Comparison of ENCODE assay signal across 9 mouse cellular contexts in genomic region chr3:57651865-57652259, GRCm38 (mm10). TPM values are rescaled to one million over a fixed set of nuclear protein-coding genes. Genes with fewer than 3 reads are reported as not detected.
DNase-seq lines count a peak whose midpoint lies in the region; ATAC-seq and TF ChIP-seq lines count a peak whose summit lies in the region.
"Had no signal": no experiment of that assay in that cellular context is flagged by ENCODE, and none has a peak within 500 bp of the region (broad histone marks: within the 10 kb centered on the region; RNA-seq: fewer than 3 reads in every experiment).

No protein-coding gene starts in this region.

- H3K36me3 ChIP-seq in kidney, embryonic 15.5 days, result peaks cover 7% of the 10 kb centered on the region; the same call in 1 of the 2 replicates
- peaks cover 21% of the 10 kb centered on the region for H3K36me3 ChIP-seq in embryonic facial prominence, embryonic 10.5 days (replicated peaks)
- peaks cover 14% of the 10 kb centered on the region for H3K36me3 ChIP-seq in intestine, embryonic 14.5 days (ENCODE audit: control insufficient read depth, insufficient read depth, low read length)
- no peaks in the 10 kb centered on the region for H3K36me3 ChIP-seq in midbrain, postnatal 0 days (ENCODE audit: insufficient read depth, low read length)

- peak overlapping the region; percentile 77 for H3K4me2 ChIP-seq in kidney, embryonic 15.5 days
- peak overlapping the region; percentile 77 for H3K4me2 ChIP-seq in intestine, embryonic 14.5 days (ENCODE audit: low read length)
- H3K4me2 ChIP-seq in midbrain, postnatal 0 days (ENCODE audit: low read depth, low read length, poor library complexity, severe bottlenecking), result peak overlapping the region; percentile 66

- peak; percentile 16; the same call in 1 of the 2 replicates for ATAC-seq in kidney, embryonic 15.5 days (replicated peaks; ENCODE audit: low FRiP score)
- ATAC-seq in intestine, embryonic 14.5 days (replicated peaks; ENCODE audit: low FRiP score, low TSS enrichment, low read depth), result peak; percentile 34; the same call in 1 of the 2 replicates
- ATAC-seq in midbrain, postnatal 0 days (ENCODE audit: low FRiP score), result peak; percentile 43
- ATAC-seq in cerebellum, adult (ENCODE audit: insufficient number of reproducible peaks, low FRiP score, low TSS enrichment), result no peak

- peak overlapping the region; percentile 67; the same call in 1 of the 2 replicates for H3K9ac ChIP-seq in kidney, embryonic 15.5 days
- peak overlapping the region; percentile 86 for H3K9ac ChIP-seq in intestine, embryonic 14.5 days (ENCODE audit: low read length)
- peak overlapping the region; percentile 68 for H3K9ac ChIP-seq in midbrain, postnatal 0 days (replicated peaks; ENCODE audit: low read length, poor library complexity, severe bottlenecking)

- no peak for TF ChIP-seq CTCF in midbrain, postnatal 0 days (IDR thresholded peaks at IDR 0.05)

- peak overlapping the region; percentile 92 for H3K27ac ChIP-seq in kidney, embryonic 15.5 days
- H3K27ac ChIP-seq in embryonic facial prominence, embryonic 10.5 days (replicated peaks), result peak overlapping the region; percentile 96
- no peak overlapping the region for H3K27ac ChIP-seq in intestine, embryonic 14.5 days (ENCODE audit: low read depth)
- H3K27ac ChIP-seq in midbrain, postnatal 0 days (ENCODE audit: low read depth, low read length), result peak overlapping the region; percentile 62; the same call in 1 of the 2 replicates

- H3K4me1 ChIP-seq in kidney, embryonic 15.5 days, result peaks cover 3% of the 10 kb centered on the region; the same call in 1 of the 2 replicates
- H3K4me1 ChIP-seq in embryonic facial prominence, embryonic 10.5 days, result peaks cover 7% of the 10 kb centered on the region
- H3K4me1 ChIP-seq in intestine, embryonic 14.5 days (replicated peaks; ENCODE audit: control insufficient read depth, insufficient read depth, low read length), result peaks cover 4% of the 10 kb centered on the region; the same call in 1 of the 2 replicates
- H3K4me1 ChIP-seq in midbrain, postnatal 0 days (ENCODE audit: insufficient read depth, low read length), result no peaks in the 10 kb centered on the region

- peak overlapping the region; percentile 79 for H3K4me3 ChIP-seq in kidney, embryonic 15.5 days (replicated peaks)
- H3K4me3 ChIP-seq in embryonic facial prominence, embryonic 10.5 days, result peak overlapping the region; percentile 90
- H3K4me3 ChIP-seq in intestine, embryonic 14.5 days (ENCODE audit: low read depth, low read length), result peak overlapping the region; percentile 69
- H3K4me3 ChIP-seq in midbrain, postnatal 0 days (ENCODE audit: low read depth, low read length), result peak overlapping the region; percentile 74

- WGBS in kidney, embryonic 15.5 days, result 80% methylated on average over 3 of the region's 3 CpGs
- 68% methylated on average over 3 of the region's 3 CpGs for WGBS in embryonic facial prominence, embryonic 10.5 days
- WGBS in intestine, embryonic 14.5 days, result 68% methylated on average over 3 of the region's 3 CpGs
- 66% methylated on average over 3 of the region's 3 CpGs for WGBS in midbrain, postnatal 0 days

- DNase-seq in kidney, adult 9 months, result no peak
- DNase-seq in embryonic facial prominence, embryonic 10.5 days (ENCODE audit: low spot score), result no peak
- DNase-seq in intestine, embryonic 14.5 days (ENCODE audit: low spot score), result no peak
- DNase-seq in midbrain, postnatal 0 days (ENCODE audit: low spot score), result no peak
- no peak for DNase-seq in adrenal gland, postnatal 36 days
- DNase-seq in yolk sac, embryonic 10.5 days (ENCODE audit: low spot score), result no peak

- H3K27me3 ChIP-seq in kidney, embryonic 15.5 days, result no peaks in the 10 kb centered on the region
- H3K27me3 ChIP-seq in embryonic facial prominence, embryonic 10.5 days (replicated peaks; ENCODE audit: low read depth, poor library complexity, severe bottlenecking), result no peaks in the 10 kb centered on the region
- H3K27me3 ChIP-seq in intestine, embryonic 14.5 days (replicated peaks; ENCODE audit: control insufficient read depth, insufficient read depth, low read length), result no peaks in the 10 kb centered on the region
- no peaks in the 10 kb centered on the region for H3K27me3 ChIP-seq in midbrain, postnatal 0 days (ENCODE audit: insufficient read depth, low read length)

- H3K9me3 ChIP-seq in kidney, embryonic 15.5 days (replicated peaks), result no peaks in the 10 kb centered on the region
- no peaks in the 10 kb centered on the region for H3K9me3 ChIP-seq in embryonic facial prominence, embryonic 10.5 days
- no peaks in the 10 kb centered on the region for H3K9me3 ChIP-seq in intestine, embryonic 14.5 days (ENCODE audit: control insufficient read depth, low read length)
- no peaks in the 10 kb centered on the region for H3K9me3 ChIP-seq in midbrain, postnatal 0 days (ENCODE audit: low read length)

RNA-seq across cellular contexts. Expression of gene Commd2, which starts 0.3 kb away (rescaled TPM):
- polyA plus RNA-seq in kidney, embryonic 15.5 days (2015; fragmentation: Nextera tagmentation; extraction: Ambion mirVana), result 71.1 and 72.0 TPM in 2 replicates
- 96.5 and 99.4 TPM in 2 replicates for polyA plus RNA-seq in embryonic facial prominence, embryonic 10.5 days (2016; fragmentation: Nextera tagmentation; extraction: Ambion mirVana)
- polyA plus RNA-seq in intestine, embryonic 14.5 days (2014; fragmentation: Nextera tagmentation; extraction: Ambion mirVana), result 86.8 and 95.9 TPM in 2 replicates
- 21.5 and 34.9 TPM in 2 replicates for total RNA-seq in midbrain, postnatal 0 days (2014; rRNA removed)
- 72.6 and 76.4 TPM in 2 replicates for polyA plus RNA-seq in midbrain, postnatal 0 days (2015; fragmentation: Nextera tagmentation; extraction: Ambion mirVana)
- 10 to 100 TPM; 26.9 to 33.3 TPM for total RNA-seq in adrenal gland, postnatal 36 days (2021)

RNA-seq across cellular contexts. Expression of gene Ankub1, which starts 40.7 kb away (rescaled TPM):
- 0.08 TPM in 1 of 2 replicates, not detected in the other for polyA plus RNA-seq in kidney, embryonic 15.5 days (2015; fragmentation: Nextera tagmentation; extraction: Ambion mirVana)
- 0.12 and 0.24 TPM in 2 replicates for polyA plus RNA-seq in embryonic facial prominence, embryonic 10.5 days (2016; fragmentation: Nextera tagmentation; extraction: Ambion mirVana)
- polyA plus RNA-seq in intestine, embryonic 14.5 days (2014; fragmentation: Nextera tagmentation; extraction: Ambion mirVana), result not detected in 2 replicates
- 0.99 TPM in 1 of 2 replicates, not detected in the other for total RNA-seq in midbrain, postnatal 0 days (2014; rRNA removed)
- polyA plus RNA-seq in midbrain, postnatal 0 days (2015; fragmentation: Nextera tagmentation; extraction: Ambion mirVana), result 0.17 and 0.31 TPM in 2 replicates
- not detected for total RNA-seq in adrenal gland, postnatal 36 days (2021)
- total RNA-seq: hematopoietic stem cell, adult 5-6 weeks had no signal
